ENCODE assay signal across 13 mouse cellular contexts in genomic region chr4:137473240-137473639, GRCm38 (mm10). TPM values are rescaled to one million over a fixed set of nuclear protein-coding genes. Genes with fewer than 3 reads are reported as not detected.
DNase-seq lines count a peak whose midpoint lies in the region; ATAC-seq and TF ChIP-seq lines count a peak whose summit lies in the region.
"Had no signal": no experiment of that assay in that cellular context is flagged by ENCODE, and none has a peak within 500 bp of the region (broad histone marks: within the 10 kb centered on the region; RNA-seq: fewer than 3 reads in every experiment).

No protein-coding gene starts in this region.

- H3K27me3 ChIP-seq in kidney, embryonic 16.5 days (ENCODE audit: insufficient read depth, low read length), result no peaks in the 10 kb centered on the region
- no peaks in the 10 kb centered on the region for H3K27me3 ChIP-seq in E14TG2a.4 (ENCODE audit: insufficient read depth, low read length)
- H3K27me3 ChIP-seq in embryonic facial prominence, embryonic 10.5 days (replicated peaks; ENCODE audit: low read depth, poor library complexity, severe bottlenecking), result no peaks in the 10 kb centered on the region
- no peaks in the 10 kb centered on the region for H3K27me3 ChIP-seq in intestine, postnatal 0 days (replicated peaks; ENCODE audit: control insufficient read depth, insufficient read depth, low read length)

- ATAC-seq in kidney, embryonic 16.5 days (ENCODE audit: low FRiP score, low TSS enrichment), result no peak
- ATAC-seq in intestine, postnatal 0 days, result no peak
- ATAC-seq: forebrain, embryonic 16.5 days; inflammation-experienced regulatory T-cells, adult 6 months; midbrain, embryonic 15.5 days had no signal

- TF ChIP-seq CTCF in E14TG2a.4 (conservative IDR thresholded peaks at IDR 0.05; ENCODE audit: low read length), result no peak
- TF ChIP-seq CTCF in intestine, postnatal 0 days (IDR thresholded peaks at IDR 0.05; ENCODE audit: low read depth), result no peak

- DNase-seq in kidney, postnatal 25 days, result no peak
- DNase-seq in embryonic facial prominence, embryonic 10.5 days (ENCODE audit: low spot score), result no peak
- DNase-seq in right cerebral cortex, adult 18-20 months, result no peak
- no peak for DNase-seq in right cerebral cortex, adult 2 months (ENCODE audit: low spot score in 2 of 2)
- no peak for DNase-seq in gastrocnemius, postnatal 25 days
- DNase-seq: cerebellum, adult 18-20 months had no signal

- H3K4me3 ChIP-seq in kidney, embryonic 16.5 days (ENCODE audit: low read length), result no peak overlapping the region
- peak overlapping the region; percentile 41 for H3K4me3 ChIP-seq in E14TG2a.4 (replicated peaks; ENCODE audit: low read length)
- H3K4me3 ChIP-seq in embryonic facial prominence, embryonic 10.5 days, result no peak overlapping the region
- H3K4me3 ChIP-seq in intestine, postnatal 0 days (ENCODE audit: low read depth, low read length), result no peak overlapping the region
- H3K4me3 ChIP-seq: midbrain, embryonic 15.5 days had no signal

- peak overlapping the region; percentile 70 for H3K27ac ChIP-seq in kidney, embryonic 16.5 days (ENCODE audit: low read length)
- H3K27ac ChIP-seq in embryonic facial prominence, embryonic 10.5 days (replicated peaks), result peak overlapping the region; percentile 45
- no peak overlapping the region for H3K27ac ChIP-seq in intestine, postnatal 0 days (ENCODE audit: low read depth, low read length)
- H3K27ac ChIP-seq: midbrain, embryonic 15.5 days had no signal

- H3K4me2 ChIP-seq in kidney, embryonic 16.5 days (replicated peaks; ENCODE audit: low read depth, low read length), result peak overlapping the region; percentile 4; the same call in 1 of the 2 replicates
- 0 out of 2 replicates have a peak overlapping the region, but pooled peaks have one; percentile 28 for H3K4me2 ChIP-seq in intestine, postnatal 0 days (replicated peaks; ENCODE audit: low read depth)
- H3K4me2 ChIP-seq: midbrain, embryonic 15.5 days had no signal

- no peak overlapping the region for H3K9ac ChIP-seq in kidney, embryonic 16.5 days (replicated peaks; ENCODE audit: low read length)
- H3K9ac ChIP-seq in intestine, postnatal 0 days (ENCODE audit: low read depth, low read length), result no peak overlapping the region
- H3K9ac ChIP-seq: midbrain, embryonic 15.5 days had no signal

- WGBS in kidney, embryonic 16.5 days, result 76% methylated on average over 8 of the region's 8 CpGs
- 89% methylated on average over 8 of the region's 8 CpGs for WGBS in embryonic facial prominence, embryonic 10.5 days
- WGBS in intestine, postnatal 0 days, result 82% methylated on average over 8 of the region's 8 CpGs

- no peaks in the 10 kb centered on the region for H3K9me3 ChIP-seq in kidney, embryonic 16.5 days (ENCODE audit: low read length)
- H3K9me3 ChIP-seq in E14TG2a.4 (ENCODE audit: low read length), result no peaks in the 10 kb centered on the region
- H3K9me3 ChIP-seq in embryonic facial prominence, embryonic 10.5 days, result no peaks in the 10 kb centered on the region
- H3K9me3 ChIP-seq in intestine, postnatal 0 days (ENCODE audit: control insufficient read depth), result no peaks in the 10 kb centered on the region
- H3K9me3 ChIP-seq: midbrain, embryonic 15.5 days had no signal

- no peaks in the 10 kb centered on the region for H3K36me3 ChIP-seq in kidney, embryonic 16.5 days (ENCODE audit: insufficient read depth, low read length)
- peaks cover 29% of the 10 kb centered on the region for H3K36me3 ChIP-seq in E14TG2a.4 (ENCODE audit: insufficient read depth, low read length)
- H3K36me3 ChIP-seq in embryonic facial prominence, embryonic 10.5 days (replicated peaks), result peaks cover 7% of the 10 kb centered on the region
- no peaks in the 10 kb centered on the region for H3K36me3 ChIP-seq in intestine, postnatal 0 days (ENCODE audit: control insufficient read depth, insufficient read depth)
- H3K36me3 ChIP-seq: midbrain, embryonic 15.5 days had no signal

- peaks cover 92% of the 10 kb centered on the region for H3K4me1 ChIP-seq in kidney, embryonic 16.5 days (ENCODE audit: insufficient read depth, low read length)
- H3K4me1 ChIP-seq in E14TG2a.4 (replicated peaks; ENCODE audit: low read depth, low read length), result peaks cover 93% of the 10 kb centered on the region
- H3K4me1 ChIP-seq in embryonic facial prominence, embryonic 10.5 days, result peaks cover 95% of the 10 kb centered on the region
- peaks cover 17% of the 10 kb centered on the region; the same call in 1 of the 2 replicates for H3K4me1 ChIP-seq in intestine, postnatal 0 days (replicated peaks; ENCODE audit: control insufficient read depth, insufficient read depth, low read length)

RNA-seq across cellular contexts. Expression of gene Hspg2, which starts 4.7 kb away (rescaled TPM):
- 39.6 and 41.7 TPM in 2 replicates for polyA plus RNA-seq in kidney, embryonic 16.5 days (2015; fragmentation: Nextera tagmentation; extraction: Ambion mirVana)
- 17.4 and 19.6 TPM in 2 replicates for polyA plus RNA-seq in embryonic facial prominence, embryonic 10.5 days (2016; fragmentation: Nextera tagmentation; extraction: Ambion mirVana)
- polyA plus RNA-seq in intestine, postnatal 0 days (2015; fragmentation: Nextera tagmentation; extraction: Ambion mirVana), result 16.3 and 16.4 TPM in 2 replicates
- 100 to 1,000 TPM; 105 to 107 TPM for total RNA-seq in gastrocnemius, postnatal 25 days (2021)
- polyA plus RNA-seq: inflammation-experienced regulatory T-cells, adult 6 months had no signal

RNA-seq across cellular contexts. Expression of gene 1700013G24Rik, which starts 20.2 kb away (rescaled TPM):
- polyA plus RNA-seq in kidney, embryonic 16.5 days (2015; fragmentation: Nextera tagmentation; extraction: Ambion mirVana), result not detected in 2 replicates
- polyA plus RNA-seq in embryonic facial prominence, embryonic 10.5 days (2016; fragmentation: Nextera tagmentation; extraction: Ambion mirVana), result not detected in 2 replicates
- polyA plus RNA-seq in intestine, postnatal 0 days (2015; fragmentation: Nextera tagmentation; extraction: Ambion mirVana), result not detected in 2 replicates
- not detected for total RNA-seq in gastrocnemius, postnatal 25 days (2021)
- total RNA-seq: left cerebral cortex, postnatal 14 days had no signal
- polyA plus RNA-seq: forebrain, embryonic 16.5 days; inflammation-experienced regulatory T-cells, adult 6 months; midbrain, embryonic 15.5 days had no signal

RNA-seq across cellular contexts. Expression of gene Cela3b, which starts 42.9 kb away (rescaled TPM):
- polyA plus RNA-seq in kidney, embryonic 16.5 days (2015; fragmentation: Nextera tagmentation; extraction: Ambion mirVana), result not detected in 2 replicates
- polyA plus RNA-seq in embryonic facial prominence, embryonic 10.5 days (2016; fragmentation: Nextera tagmentation; extraction: Ambion mirVana), result not detected in 2 replicates
- polyA plus RNA-seq in intestine, postnatal 0 days (2015; fragmentation: Nextera tagmentation; extraction: Ambion mirVana), result 9.1 and 13.6 TPM in 2 replicates
- total RNA-seq in gastrocnemius, postnatal 25 days (2021), result not detected
- total RNA-seq: left cerebral cortex, postnatal 14 days had no signal
- polyA plus RNA-seq: forebrain, embryonic 16.5 days; inflammation-experienced regulatory T-cells, adult 6 months; midbrain, embryonic 15.5 days had no signal

Comparison
In these comparisons a context has a peak if more than half of its experiments do, and no peak if none do; other contexts are left out.
1. RNA of gene Cela3b, which starts 42.9 kb away (polyA plus RNA-seq): 9.1 to 13.6 TPM in intestine, postnatal 0 days; not detected in kidney, embryonic 16.5 days and not detected in embryonic facial prominence, embryonic 10.5 days; every median in the first group is over 10 times any median in the second.